Mouse (Mus musculus) limb, embryonic 10.5 days (tissue): Measurements from ENCODE around the gene Slc48a1. TPM values are rescaled to one million over a fixed set of nuclear protein-coding genes. Genes with fewer than 3 reads are reported as not detected.

Experiments used
- DNase-seq: peaks from one replicate; pipeline ENCODE4 v3.0.0-alpha.2; 2017; ENCODE audit warnings: low spot score
- H3K27ac ChIP-seq: fragments of 300-500 bp; sonication (generic); 2 replicates; pipeline ENCODE4 v1.5.1; 2016; ENCODE audit warnings: mild to moderate bottlenecking
- H3K27me3 ChIP-seq: fragments of 300-500 bp; sonication (generic); 2 replicates; pipeline ENCODE4 v1.6.1; 2016; ENCODE audit warnings: low read depth, mild to moderate bottlenecking; ENCODE audit not compliant: poor library complexity, severe bottlenecking
- H3K36me3 ChIP-seq: fragments of 300-500 bp; sonication (generic); 2 replicates; pipeline ENCODE4 v1.6.1; 2016; ENCODE audit warnings: mild to moderate bottlenecking, moderate library complexity
- H3K4me1 ChIP-seq: fragments of 300-500 bp; sonication (generic); 2 replicates; pipeline ENCODE4 v1.6.1; 2016
- H3K4me3 ChIP-seq: fragments of 300-500 bp; sonication (generic); 2 replicates; pipeline ENCODE4 v1.5.1; 2016; ENCODE audit warnings: mild to moderate bottlenecking, moderate library complexity
- H3K9me3 ChIP-seq: fragments of 300-500 bp; sonication (generic); replicated peaks from 2 replicates; pipeline ENCODE4 v1.6.1; 2016; ENCODE audit warnings: mild to moderate bottlenecking
- WGBS: fragments of 180-500 bp; shearing (Covaris S2); methylation state at CpG from one replicate; pipeline ENCODE4 v1.1.7; 2016; 5-methylcytosine and 5-hydroxymethylcytosine counted together
- polyA plus RNA-seq: library from polyadenylated mRNA; unstranded; fragments of >200 nt; fragmentation: Nextera tagmentation; extraction: Ambion mirVana; gene quantifications from 2 replicates; pipeline ENCODE4 v1.2.1, GENCODE M21; 2016

Slc48a1 gene
- polyA plus RNA-seq, 1 experiment from 2014 or later, result 23.5 TPM

DNA sequence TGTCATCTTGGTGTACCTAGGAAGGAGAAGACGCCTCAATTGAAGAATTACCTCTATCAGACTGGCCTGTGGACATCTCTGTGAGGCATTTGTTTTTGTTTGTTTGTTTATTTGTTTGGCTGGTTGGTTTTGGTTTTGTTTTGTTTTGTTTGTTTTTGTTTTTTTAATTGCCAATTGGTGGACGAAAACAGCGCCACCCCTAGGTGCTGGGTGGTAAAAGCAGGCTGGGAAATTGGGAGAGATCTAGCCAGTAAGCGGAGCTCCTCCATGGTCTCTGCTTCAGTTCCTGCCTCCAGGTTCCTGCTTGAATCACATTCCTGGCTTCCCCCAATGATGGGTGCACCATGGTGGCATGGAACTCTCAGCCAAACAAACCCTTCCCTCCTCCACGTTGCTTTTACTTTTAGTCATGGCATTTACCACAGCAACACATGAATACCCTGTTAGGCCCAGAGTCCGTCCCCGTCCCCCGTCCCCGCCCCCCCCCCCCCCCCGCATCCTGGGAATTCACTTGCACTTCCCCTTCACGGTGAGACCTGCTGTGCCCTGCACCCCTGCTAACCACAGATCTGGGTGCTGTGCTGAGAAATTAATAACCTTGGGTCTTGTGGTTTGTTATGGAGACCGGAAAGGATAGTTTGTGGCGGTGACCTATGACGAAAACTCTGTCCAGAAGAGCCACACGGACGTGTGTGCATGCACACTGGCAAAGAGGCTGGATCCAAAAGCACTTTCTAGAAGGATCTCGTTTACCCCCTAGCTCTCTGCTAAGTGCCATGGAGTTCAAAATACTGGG lies 38.1 kb downstream of the Slc48a1 start:
- Histone ChIP-seq H3K9me3 (no peaks in the 10 kb centered on the region), H3K4me3 (no peak overlapping the region), H3K27me3 (no peaks in the 10 kb centered on the region), H3K4me1 (peaks cover 50% of the 10 kb centered on the region), H3K36me3 (peaks cover 31% of the 10 kb centered on the region), H3K27ac (no peak overlapping the region)
- no peak for DNase-seq
- 93% methylated on average over 17 of the region's 17 CpGs for WGBS

DNA sequence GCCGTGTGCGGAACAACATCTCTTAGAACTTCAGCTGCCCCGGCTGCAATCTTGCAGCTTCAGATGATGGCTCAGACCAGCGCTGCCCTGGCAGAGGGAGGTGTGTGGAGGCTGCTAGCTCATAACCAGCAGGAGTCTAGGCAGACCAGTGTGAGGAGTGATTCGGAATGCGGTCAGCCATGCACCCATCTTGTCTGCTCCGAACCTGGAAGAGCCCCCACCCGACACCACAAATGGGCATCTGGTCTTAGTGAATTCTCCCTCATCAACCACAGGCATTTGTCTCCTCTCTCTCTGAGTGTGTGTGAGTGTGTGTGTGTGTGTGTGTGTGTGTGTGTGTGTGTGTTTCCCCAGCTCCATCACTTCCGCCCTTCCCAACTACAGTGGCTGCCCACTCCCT lies 41.6 kb downstream of the Slc48a1 start:
- DNase-seq, result no peak
- Histone ChIP-seq H3K36me3 (peaks cover 32% of the 10 kb centered on the region), H3K27me3 (no peaks in the 10 kb centered on the region), H3K4me3 (no peak overlapping the region), H3K9me3 (no peaks in the 10 kb centered on the region), H3K27ac (0 out of 2 replicates have a peak overlapping the region, but pooled peaks have one; percentile 78), H3K4me1 (peaks cover 57% of the 10 kb centered on the region)
- 76% methylated on average over 9 of the region's 9 CpGs for WGBS

DNA sequence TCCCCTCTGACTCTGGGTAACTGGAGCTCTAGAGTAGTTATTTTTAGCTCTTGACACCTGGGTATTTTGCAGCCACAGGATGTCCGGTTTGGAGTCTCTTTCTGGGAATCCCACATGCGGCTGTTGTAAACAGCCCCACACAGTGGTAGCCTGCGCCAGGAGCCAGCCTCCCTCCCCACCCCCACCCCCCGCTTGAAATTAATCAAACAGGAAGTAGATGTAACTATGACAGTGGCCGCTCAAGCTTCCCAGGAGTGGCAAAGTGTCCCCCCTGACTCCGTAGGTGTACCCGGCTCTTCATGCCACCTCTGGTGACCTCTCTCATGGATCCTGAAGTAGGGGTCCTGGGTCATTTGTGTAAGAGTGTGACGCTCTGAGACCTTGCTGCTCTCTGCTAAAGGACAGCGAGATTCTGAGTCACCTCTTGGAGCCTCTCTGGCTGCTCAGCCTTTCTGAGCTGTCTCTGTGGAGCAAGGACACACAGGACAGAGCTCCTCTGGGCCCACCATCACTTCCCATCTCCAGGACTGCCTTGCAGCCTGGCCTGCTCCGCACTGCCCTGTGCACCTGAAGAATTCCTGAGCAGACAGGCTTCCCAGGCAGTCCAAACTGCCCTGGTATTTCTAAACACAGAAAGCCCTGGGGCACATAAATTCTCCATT lies 43.1 kb downstream of the Slc48a1 start:
- H3K27me3 ChIP-seq, result 0 out of 2 replicates have a peak, but pooled peaks cover 11% of the 10 kb centered on the region
- H3K9me3 ChIP-seq, result no peaks in the 10 kb centered on the region
- no peak for DNase-seq
- peaks cover 71% of the 10 kb centered on the region for H3K4me1 ChIP-seq
- H3K36me3 ChIP-seq, result peaks cover 33% of the 10 kb centered on the region
- no peak overlapping the region; the same call in 1 of the 2 replicates for H3K4me3 ChIP-seq
- H3K27ac ChIP-seq, result peak overlapping the region; percentile 78
- WGBS, result 41% methylated on average over 10 of the region's 10 CpGs

DNA sequence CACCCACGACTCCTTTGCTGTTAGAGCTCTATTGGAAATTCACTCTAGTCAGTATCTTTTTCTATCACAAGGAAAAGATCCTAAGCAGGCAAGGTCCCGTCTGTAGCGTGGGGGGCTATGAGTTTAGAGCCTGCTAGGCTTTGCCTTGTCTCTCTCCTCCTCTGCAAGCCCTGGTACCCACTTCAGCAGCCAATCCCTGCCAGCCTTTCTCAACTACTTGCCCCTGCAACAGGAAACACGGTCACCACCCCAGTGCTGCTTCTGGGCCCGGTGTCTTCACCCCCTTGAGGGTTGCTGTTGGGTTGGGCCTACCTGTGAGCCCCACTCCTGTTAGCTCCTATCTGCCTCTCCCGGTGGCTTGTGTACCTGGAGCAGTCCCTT lies 43.7 kb downstream of the Slc48a1 start:
- 77% methylated on average over 6 of the region's 6 CpGs for WGBS
- Histone ChIP-seq H3K27me3 (0 out of 2 replicates have a peak, but pooled peaks cover 12% of the 10 kb centered on the region), H3K4me1 (peaks cover 76% of the 10 kb centered on the region), H3K4me3 (no peak overlapping the region), H3K9me3 (no peaks in the 10 kb centered on the region), H3K36me3 (peaks cover 32% of the 10 kb centered on the region), H3K27ac (peak overlapping the region; percentile 78)
- no peak for DNase-seq

DNA sequence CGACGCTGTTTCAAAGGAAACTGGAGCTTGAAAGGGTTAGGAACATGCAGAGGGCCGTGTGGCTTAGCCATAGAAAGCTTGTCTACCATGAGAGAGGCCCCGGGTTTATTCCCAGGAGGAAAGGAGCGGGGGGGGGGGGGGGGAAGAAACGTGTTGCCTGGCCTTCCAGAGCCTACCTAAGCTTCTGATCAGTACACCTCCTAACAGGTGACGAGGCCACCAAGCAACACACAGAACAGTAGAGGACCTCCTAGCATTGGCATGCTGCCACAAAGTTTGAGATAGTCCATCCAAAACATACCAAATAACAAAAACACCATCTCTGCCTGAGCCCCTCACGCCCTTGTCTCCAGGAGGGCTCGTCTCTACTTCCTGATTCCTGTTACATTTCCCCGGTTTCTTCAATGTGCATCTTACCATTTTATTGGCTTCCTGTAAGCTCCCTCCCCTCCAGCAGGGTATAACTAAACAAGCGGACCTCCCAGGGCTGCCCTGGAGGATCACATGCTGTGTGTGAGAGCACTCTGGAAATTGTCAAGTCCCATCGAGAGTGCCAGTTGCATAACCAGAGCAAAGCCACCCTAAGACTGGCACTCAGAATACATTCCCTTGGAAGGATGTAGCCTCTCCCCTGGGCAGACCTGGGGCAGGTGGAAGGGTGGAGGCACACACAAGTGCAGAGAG lies 44.4 kb downstream of the Slc48a1 start:
- Histone ChIP-seq H3K4me3 (no peak overlapping the region), H3K27me3 (0 out of 2 replicates have a peak, but pooled peaks cover 12% of the 10 kb centered on the region), H3K4me1 (peaks cover 83% of the 10 kb centered on the region), H3K9me3 (no peaks in the 10 kb centered on the region), H3K36me3 (peaks cover 30% of the 10 kb centered on the region), H3K27ac (no peak overlapping the region)
- 59% methylated on average over 12 of the region's 12 CpGs for WGBS
- DNase-seq, result no peak

DNA sequence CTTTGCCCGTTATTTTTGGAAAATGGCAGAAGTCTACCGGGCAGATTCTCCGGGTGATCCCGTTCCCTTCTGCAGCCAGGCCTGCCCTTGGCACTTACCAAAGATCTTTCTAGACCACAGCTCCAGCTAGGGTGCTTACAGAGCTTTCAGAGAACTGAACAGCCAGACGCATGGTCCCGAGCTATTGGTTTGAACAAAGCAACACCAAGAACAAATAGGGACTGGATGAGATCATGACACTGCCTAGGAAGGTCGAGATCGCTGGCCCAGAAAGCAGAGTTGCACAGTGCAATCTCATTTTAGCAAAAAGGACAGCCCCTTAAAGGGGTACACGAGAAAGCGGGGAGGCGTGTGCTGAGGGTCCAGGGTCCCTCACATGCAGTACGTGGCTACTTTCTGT lies 45.2 kb downstream of the Slc48a1 start:
- peaks cover 84% of the 10 kb centered on the region for H3K4me1 ChIP-seq
- WGBS, result 89% methylated on average over 12 of the region's 12 CpGs

DNA sequence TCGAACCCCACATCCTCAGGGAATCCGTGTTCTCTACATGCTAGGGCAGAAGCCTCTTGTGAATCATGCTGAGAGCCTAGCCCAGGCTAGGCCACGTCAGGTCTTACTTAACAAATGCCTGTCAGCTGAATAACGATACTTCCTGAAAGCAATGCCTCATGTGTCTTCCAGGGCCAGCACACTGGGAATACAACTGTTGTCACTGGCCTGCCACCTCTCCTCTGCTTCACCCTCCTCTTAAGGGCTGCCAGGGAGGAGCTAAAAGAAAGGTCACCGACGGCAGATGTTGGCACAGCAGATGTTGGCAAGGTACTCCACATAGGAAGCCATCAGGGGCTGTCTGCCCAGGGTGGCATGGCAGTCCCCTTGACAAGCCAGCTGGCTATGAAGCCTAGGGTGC lies 45.7 kb downstream of the Slc48a1 start:
- 88% methylated on average over 6 of the region's 6 CpGs for WGBS
- Histone ChIP-seq H3K27me3 (0 out of 2 replicates have a peak, but pooled peaks cover 12% of the 10 kb centered on the region), H3K27ac (no peak overlapping the region), H3K36me3 (peaks cover 30% of the 10 kb centered on the region), H3K4me1 (peaks cover 90% of the 10 kb centered on the region), H3K4me3 (no peak overlapping the region), H3K9me3 (no peaks in the 10 kb centered on the region)
- no peak for DNase-seq

More for the DNA sequence above, 45.2 kb downstream of the Slc48a1 start:
- H3K36me3 ChIP-seq, result peaks cover 30% of the 10 kb centered on the region
- no peak overlapping the region for H3K4me3 ChIP-seq
- H3K9me3 ChIP-seq, result no peaks in the 10 kb centered on the region
- DNase-seq, result no peak
- H3K27me3 ChIP-seq, result 0 out of 2 replicates have a peak, but pooled peaks cover 12% of the 10 kb centered on the region
- H3K27ac ChIP-seq, result no peak overlapping the region

DNA sequence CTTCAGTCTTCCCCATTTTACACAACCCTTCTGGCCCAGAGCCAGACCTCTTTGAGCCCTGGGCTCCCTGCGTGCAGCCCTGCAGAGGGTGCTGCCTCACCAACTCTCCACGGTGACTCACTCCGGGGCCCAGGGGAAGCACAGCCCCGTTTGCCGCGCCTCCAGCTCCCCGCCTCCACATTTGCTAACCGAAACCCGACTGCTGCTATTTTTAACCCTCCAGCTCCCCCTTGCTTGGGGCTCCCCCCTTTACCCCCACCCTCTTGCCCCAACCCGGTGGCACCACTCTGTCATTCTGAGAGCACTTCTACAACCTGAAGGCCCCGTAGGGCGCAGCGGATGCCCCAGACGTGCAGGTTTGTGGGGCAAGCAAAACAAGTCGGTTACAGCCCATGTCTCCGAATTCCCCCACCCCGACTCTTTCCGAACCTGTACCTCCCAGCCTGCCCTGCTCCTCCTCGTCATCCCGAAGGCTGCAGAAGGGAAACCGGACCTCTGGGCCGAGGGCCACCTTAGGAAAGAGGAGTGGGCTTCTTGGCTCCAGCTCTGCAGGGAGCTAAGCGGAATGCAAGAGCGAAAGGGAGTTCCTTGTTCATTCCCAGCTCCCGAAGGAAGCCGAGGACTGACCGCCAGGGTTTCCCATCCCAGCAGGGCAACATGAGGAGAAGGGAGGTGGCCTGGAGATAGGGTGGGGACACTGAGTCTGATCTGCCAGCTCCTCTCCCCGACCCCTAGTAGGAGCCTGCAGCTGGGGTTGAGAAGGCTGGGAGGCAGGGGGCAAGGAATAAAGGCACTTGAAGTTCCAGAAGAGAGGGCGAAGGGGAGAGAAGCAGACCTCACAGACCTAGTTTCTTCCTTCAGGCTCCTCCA lies 47.0 kb downstream of the Slc48a1 start:
- H3K9me3 ChIP-seq, result no peaks in the 10 kb centered on the region
- H3K36me3 ChIP-seq, result peaks cover 23% of the 10 kb centered on the region
- H3K27ac ChIP-seq, result peak overlapping the region; percentile 72
- peaks cover 95% of the 10 kb centered on the region for H3K4me1 ChIP-seq
- DNase-seq, result peak; percentile 60
- H3K4me3 ChIP-seq, result peak overlapping the region; percentile 39
- 9% methylated on average over 29 of the region's 29 CpGs for WGBS
- 0 out of 2 replicates have a peak, but pooled peaks cover 12% of the 10 kb centered on the region for H3K27me3 ChIP-seq

DNA sequence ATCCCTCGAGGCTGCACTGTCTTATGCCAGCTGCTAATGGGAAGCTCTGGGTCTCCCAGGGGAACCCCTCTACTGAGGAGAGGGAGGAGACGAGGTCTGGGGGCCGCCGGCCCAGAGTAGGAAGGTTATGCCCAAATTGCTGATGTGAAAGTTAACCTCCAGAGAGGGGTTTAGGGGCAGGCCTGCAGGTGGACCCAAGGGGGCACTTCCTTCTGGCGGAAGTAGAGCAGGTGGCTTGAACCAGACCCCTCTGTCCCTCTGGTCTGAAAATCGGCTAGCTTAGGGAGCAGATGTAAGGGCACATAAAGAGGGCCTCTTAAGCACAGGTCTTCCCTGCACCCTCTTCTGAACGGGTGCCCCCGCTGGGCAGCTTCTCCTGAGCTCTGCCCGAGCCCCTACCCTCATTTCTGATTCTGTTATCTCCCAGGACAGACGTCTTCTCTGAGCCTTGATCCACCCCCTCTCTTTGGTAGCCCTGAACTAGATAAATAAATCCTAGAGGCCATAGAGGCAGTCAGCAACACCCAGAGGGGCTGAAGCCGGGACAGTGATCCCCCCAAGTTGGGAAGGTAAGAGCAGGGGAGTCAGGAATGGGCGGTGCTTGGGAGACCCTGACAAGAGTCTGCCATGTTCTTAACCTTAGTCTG lies 47.7 kb downstream of the Slc48a1 start:
- Histone ChIP-seq H3K4me1 (peaks cover 95% of the 10 kb centered on the region), H3K27ac (peak overlapping the region; percentile 72), H3K4me3 (peak overlapping the region; percentile 39; the same call in 1 of the 2 replicates)

DNA sequence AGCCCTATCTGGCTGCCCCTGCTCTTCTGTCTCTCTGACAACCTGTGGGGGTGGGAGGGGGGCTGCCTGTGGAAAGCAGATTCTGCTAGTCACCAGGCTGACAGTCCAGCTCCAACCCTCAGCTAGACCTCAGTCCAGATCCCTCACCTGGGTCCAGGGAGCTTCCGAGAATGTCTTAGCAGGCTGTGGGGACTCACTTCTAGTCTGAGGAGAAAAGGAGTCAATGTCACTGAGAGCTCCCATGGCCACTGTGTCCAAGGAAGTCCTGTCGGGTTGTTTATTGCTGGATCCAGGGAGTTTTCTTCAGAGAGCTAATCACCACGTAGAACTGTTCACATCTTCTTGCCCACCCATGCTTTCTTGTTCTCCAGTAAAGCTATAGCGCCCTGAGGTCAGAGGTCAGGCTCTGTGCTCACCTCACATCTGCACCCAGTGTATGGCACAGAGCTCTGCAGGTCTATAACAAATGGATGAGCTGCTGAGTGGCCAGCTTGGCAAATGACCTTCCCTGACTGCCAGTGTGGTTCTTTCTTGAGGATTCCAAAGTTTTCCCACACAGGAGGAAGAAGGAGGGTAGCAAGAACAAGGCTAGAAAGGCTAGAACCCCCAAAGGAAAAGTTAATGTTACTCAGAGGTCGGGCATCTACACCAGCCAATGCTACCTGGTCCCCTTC lies 48.4 kb downstream of the Slc48a1 start:
- Histone ChIP-seq H3K27me3 (0 out of 2 replicates have a peak, but pooled peaks cover 12% of the 10 kb centered on the region), H3K27ac (0 out of 2 replicates have a peak overlapping the region, but pooled peaks have one; percentile 50), H3K4me1 (peaks cover 92% of the 10 kb centered on the region), H3K36me3 (peaks cover 18% of the 10 kb centered on the region), H3K4me3 (no peak overlapping the region), H3K9me3 (no peaks in the 10 kb centered on the region)
- no peak for DNase-seq
- 56% methylated on average over 5 of the region's 5 CpGs for WGBS

More for the DNA sequence above, 47.7 kb downstream of the Slc48a1 start:
- H3K36me3 ChIP-seq, result peaks cover 18% of the 10 kb centered on the region
- WGBS, result 51% methylated on average over 12 of the region's 12 CpGs
- no peaks in the 10 kb centered on the region for H3K9me3 ChIP-seq
- H3K27me3 ChIP-seq, result 0 out of 2 replicates have a peak, but pooled peaks cover 12% of the 10 kb centered on the region
- DNase-seq, result no peak

DNA sequence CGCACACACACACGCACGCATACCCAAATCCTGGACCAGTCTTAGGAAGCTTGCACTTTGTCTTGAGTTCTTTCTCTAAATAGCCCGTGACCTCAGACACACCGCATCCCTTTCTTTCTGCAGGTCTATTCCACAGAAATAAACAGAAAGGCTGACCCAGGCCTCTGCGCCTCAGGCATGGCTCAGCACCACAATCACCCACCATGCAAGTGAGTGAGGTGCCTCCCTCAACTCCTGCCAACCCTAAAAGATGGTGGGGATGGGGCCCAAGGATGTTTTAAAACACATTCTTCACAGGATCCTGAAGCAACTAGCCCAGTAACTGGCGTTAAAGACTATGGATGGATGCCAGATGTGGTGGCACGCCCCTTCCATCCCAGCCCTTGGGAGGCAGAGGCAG lies 49.1 kb downstream of the Slc48a1 start:
- H3K36me3 ChIP-seq, result peaks cover 18% of the 10 kb centered on the region
- DNase-seq, result no peak
- 0 out of 2 replicates have a peak, but pooled peaks cover 12% of the 10 kb centered on the region for H3K27me3 ChIP-seq
- no peaks in the 10 kb centered on the region for H3K9me3 ChIP-seq
- 89% methylated on average over 8 of the region's 8 CpGs for WGBS
- no peak overlapping the region for H3K27ac ChIP-seq
- H3K4me3 ChIP-seq, result no peak overlapping the region
- H3K4me1 ChIP-seq, result peaks cover 92% of the 10 kb centered on the region
